26 mouse cellular contexts compared by ENCODE assay signal in genomic region chr2:153523143-153523542, GRCm38 (mm10). TPM values are rescaled to one million over a fixed set of nuclear protein-coding genes. Genes with fewer than 3 reads are reported as not detected.
DNase-seq lines count a peak whose midpoint lies in the region; ATAC-seq and TF ChIP-seq lines count a peak whose summit lies in the region.
"Had no signal": no experiment of that assay in that cellular context is flagged by ENCODE, and none has a peak within 500 bp of the region (broad histone marks: within the 10 kb centered on the region; RNA-seq: fewer than 3 reads in every experiment).

No protein-coding gene starts in this region.

- ATAC-seq in heart, embryonic 16.5 days (replicated peaks; ENCODE audit: extremely low read depth, insufficient read depth, low FRiP score), result no peak
- no peak for ATAC-seq in megakaryocyte, adult 5-6 weeks (ENCODE audit: poor library complexity, severe bottlenecking)
- ATAC-seq: intestine, postnatal 0 days had no signal

- H3K9me3 ChIP-seq in heart, embryonic 16.5 days (replicated peaks; ENCODE audit: control insufficient read depth, low read length), result no peaks in the 10 kb centered on the region; the same call in 1 of the 2 replicates
- no peaks in the 10 kb centered on the region for H3K9me3 ChIP-seq in megakaryocyte, embryonic 14.5 days
- no peaks in the 10 kb centered on the region for H3K9me3 ChIP-seq in embryonic facial prominence, embryonic 10.5 days
- H3K9me3 ChIP-seq: forebrain, embryonic 13.5 days; neural tube, embryonic 12.5 days had no signal

- H3K4me1 ChIP-seq in heart, embryonic 16.5 days (ENCODE audit: control insufficient read depth, insufficient read depth, low read length), result peaks cover 41% of the 10 kb centered on the region
- H3K4me1 ChIP-seq in heart, adult 2 months (ENCODE audit: control insufficient read depth, insufficient read depth, low read length), result no peaks in the 10 kb centered on the region
- peaks cover 97% of the 10 kb centered on the region for H3K4me1 ChIP-seq in megakaryocyte, embryonic 14.5 days
- peaks cover 67% of the 10 kb centered on the region for H3K4me1 ChIP-seq in embryonic facial prominence, embryonic 10.5 days

- no peak overlapping the region for H3K4me2 ChIP-seq in heart, embryonic 16.5 days (ENCODE audit: low read depth, low read length)
- H3K4me2 ChIP-seq: forebrain, embryonic 13.5 days had no signal

- peak overlapping the region; percentile 39 for H3K27ac ChIP-seq in heart, embryonic 16.5 days (ENCODE audit: low read length)
- H3K27ac ChIP-seq in heart, adult 2 months, result no peak overlapping the region
- H3K27ac ChIP-seq in embryonic facial prominence, embryonic 10.5 days (replicated peaks), result peak overlapping the region; percentile 60; the same call in 1 of the 2 replicates
- H3K27ac ChIP-seq: layer of hippocampus, adult 2 months; neural tube, embryonic 12.5 days had no signal

- no peaks in the 10 kb centered on the region for H3K36me3 ChIP-seq in heart, embryonic 16.5 days (ENCODE audit: control insufficient read depth, insufficient read depth)
- no peaks in the 10 kb centered on the region for H3K36me3 ChIP-seq in heart, adult 2 months (ENCODE audit: control insufficient read depth, insufficient read depth, low read length)
- peaks cover 72% of the 10 kb centered on the region for H3K36me3 ChIP-seq in megakaryocyte, embryonic 14.5 days (replicated peaks; ENCODE audit: low read length)
- no peaks in the 10 kb centered on the region for H3K36me3 ChIP-seq in embryonic facial prominence, embryonic 10.5 days (replicated peaks)
- H3K36me3 ChIP-seq: neural tube, embryonic 12.5 days had no signal

- 42% methylated on average over 9 of the region's 9 CpGs for WGBS in heart, embryonic 16.5 days
- WGBS in heart, adult 2 months, result 70% methylated on average over 9 of the region's 9 CpGs
- WGBS in embryonic facial prominence, embryonic 10.5 days, result 62% methylated on average over 9 of the region's 9 CpGs

- H3K9ac ChIP-seq in heart, embryonic 16.5 days (ENCODE audit: low read length), result peak overlapping the region; percentile 44
- no peak overlapping the region for H3K9ac ChIP-seq in heart, adult 2 months (ENCODE audit: low read depth, low read length)
- H3K9ac ChIP-seq: forebrain, embryonic 13.5 days; liver, embryonic 14.5 days had no signal

- H3K27me3 ChIP-seq in heart, embryonic 16.5 days (ENCODE audit: control insufficient read depth, insufficient read depth, low read length), result no peaks in the 10 kb centered on the region
- H3K27me3 ChIP-seq in heart, adult 2 months (ENCODE audit: control insufficient read depth, insufficient read depth, low read length), result no peaks in the 10 kb centered on the region
- H3K27me3 ChIP-seq in megakaryocyte, embryonic 14.5 days (replicated peaks), result no peaks in the 10 kb centered on the region
- peaks cover 74% of the 10 kb centered on the region for H3K27me3 ChIP-seq in embryonic facial prominence, embryonic 10.5 days (replicated peaks; ENCODE audit: low read depth, poor library complexity, severe bottlenecking)
- H3K27me3 ChIP-seq: CH12.LX had no signal

- H3K79me2 ChIP-seq in heart, adult 2 months (replicated peaks; ENCODE audit: control insufficient read depth, insufficient read depth, low read length), result no peaks in the 10 kb centered on the region

- intact Hi-C loops in heart, adult 2 months (cut with DNase I), result no loop called here

- no peak for TF ChIP-seq EP300 in heart, adult 2 months (IDR thresholded peaks at IDR 0.05; ENCODE audit: insufficient read depth, low read depth, low read length)

- DNase-seq in adrenal gland, postnatal 25 days, result peak; percentile 11
- DNase-seq in adrenal gland, postnatal 10 days, result no peak
- no peak for DNase-seq in heart, adult 2 months
- no peak for DNase-seq in embryonic facial prominence, embryonic 10.5 days (ENCODE audit: low spot score)
- no peak for DNase-seq in right cerebral cortex, postnatal 36 days (ENCODE audit: low spot score in 2 of 2)
- DNase-seq: cerebellum, adult 11 months; cerebellum, postnatal 14 days; gastrocnemius, postnatal 25 days; left cerebral cortex, postnatal 4 days; lung, postnatal 10 days; retina, postnatal 1 day had no signal

- TF ChIP-seq CTCF in heart, adult 2 months (IDR thresholded peaks at IDR 0.05), result no peak

- no peak overlapping the region for H3K4me3 ChIP-seq in heart, embryonic 16.5 days (ENCODE audit: low read length)
- no peak overlapping the region for H3K4me3 ChIP-seq in heart, adult 2 months
- H3K4me3 ChIP-seq in megakaryocyte, embryonic 14.5 days (replicated peaks), result peak overlapping the region; percentile 51
- no peak overlapping the region for H3K4me3 ChIP-seq in embryonic facial prominence, embryonic 10.5 days
- H3K4me3 ChIP-seq: forebrain, embryonic 13.5 days; layer of hippocampus, adult 2 months; neural tube, embryonic 12.5 days had no signal

- no peak for TF ChIP-seq POLR2A in heart, adult 2 months (IDR thresholded peaks at IDR 0.05; ENCODE audit: insufficient read depth, low read depth, low read length)

RNA-seq across cellular contexts. Expression of gene Nol4l, which starts 6.6 kb away (rescaled TPM):
- 12.7 and 16.1 TPM in 2 replicates for total RNA-seq in adrenal gland, postnatal 25 days (2021)
- total RNA-seq in adrenal gland, postnatal 10 days (2021), result 10 to 100 TPM; 14.1 to 21.3 TPM
- 7.0 and 8.5 TPM in 2 replicates for polyA plus RNA-seq in heart, embryonic 16.5 days (2015; fragmentation: Nextera tagmentation; extraction: Ambion mirVana)
- 1 to 10 TPM; 3.5 to 4.4 TPM for total RNA-seq in heart, adult 2 months (2021)
- polyA plus RNA-seq in heart, adult 2 months (2012; rRNA removed), result 3.9 and 4.0 TPM in 2 replicates
- polyA plus RNA-seq in megakaryocyte, embryonic 14.5 days (2012; ENCODE audit: insufficient read depth, low replicate concordance), result 10.6 and 40.8 TPM in 2 replicates
- 1.2 and 2.1 TPM in 2 replicates for total RNA-seq in megakaryocyte, adult 5-6 weeks (2015)
- total RNA-seq in megakaryocyte, adult 5-6 weeks (2017), result 0.20 and 0.62 TPM in 2 replicates
- 23.5 and 23.7 TPM in 2 replicates for polyA plus RNA-seq in embryonic facial prominence, embryonic 10.5 days (2016; fragmentation: Nextera tagmentation; extraction: Ambion mirVana)

RNA-seq across cellular contexts. Expression of gene 4930404H24Rik, which starts 30.6 kb away (rescaled TPM):
- total RNA-seq in adrenal gland, postnatal 25 days (2021), result not detected in 2 replicates
- not detected for total RNA-seq in adrenal gland, postnatal 10 days (2021)
- not detected in 2 replicates for polyA plus RNA-seq in heart, embryonic 16.5 days (2015; fragmentation: Nextera tagmentation; extraction: Ambion mirVana)
- not detected for total RNA-seq in heart, adult 2 months (2021)
- polyA plus RNA-seq in heart, adult 2 months (2012; rRNA removed), result not detected in 2 replicates
- 0.54 TPM in 1 of 2 replicates, not detected in the other for polyA plus RNA-seq in megakaryocyte, embryonic 14.5 days (2012; ENCODE audit: insufficient read depth, low replicate concordance)
- total RNA-seq in megakaryocyte, adult 5-6 weeks (2015), result not detected in 2 replicates
- not detected in 2 replicates for total RNA-seq in megakaryocyte, adult 5-6 weeks (2017)
- polyA plus RNA-seq in embryonic facial prominence, embryonic 10.5 days (2016; fragmentation: Nextera tagmentation; extraction: Ambion mirVana), result not detected in 2 replicates
- total RNA-seq: CH12.LX; gastrocnemius, postnatal 25 days; heart, postnatal 25 days; layer of hippocampus, adult 2 months; left cerebral cortex, postnatal 4 days; megakaryocyte-erythroid progenitor cell, adult 5-6 weeks; monocyte, adult 5-6 weeks had no signal
- polyA plus RNA-seq: brain, embryonic 14.5 days; forebrain, embryonic 13.5 days; intestine, postnatal 0 days; kidney, embryonic 16.5 days; liver, embryonic 14.5 days; neural tube, embryonic 12.5 days; small intestine, adult 2 months had no signal
